Mouse (Mus musculus): ENCODE results near the gene Dlg2.

The Dlg2 gene

DNA sequence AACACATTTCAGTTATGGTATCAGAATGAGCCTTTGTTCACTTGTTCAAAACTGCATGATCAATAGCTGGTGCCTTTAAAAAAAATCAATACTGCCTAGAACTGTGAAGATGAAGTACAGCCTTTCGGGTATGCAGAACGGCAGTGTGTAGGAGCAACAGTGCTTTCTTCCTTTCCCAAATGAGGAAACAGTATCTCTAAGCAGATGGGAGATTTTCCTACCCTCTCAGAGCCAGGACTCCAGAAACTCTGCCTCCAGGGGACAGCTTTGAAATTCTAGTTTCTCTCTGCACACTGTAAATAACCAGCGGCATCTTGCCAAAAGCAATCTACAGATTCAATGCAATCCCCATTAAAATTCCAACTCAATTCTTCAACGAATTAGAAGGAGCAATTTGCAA lies 1801.2 kb downstream of the Dlg2 start:
- CTCF ChIA-PET, result no interaction called here

GRCm38 (mm10) chr7:92280925-92281324 lies 1804.5 kb downstream of the Dlg2 start:
- CTCF ChIA-PET, result no interaction called here

GRCm38 (mm10) chr7:92287058-92287457 lies 1810.6 kb downstream of the Dlg2 start:
- CTCF ChIA-PET, result no interaction called here

DNA sequence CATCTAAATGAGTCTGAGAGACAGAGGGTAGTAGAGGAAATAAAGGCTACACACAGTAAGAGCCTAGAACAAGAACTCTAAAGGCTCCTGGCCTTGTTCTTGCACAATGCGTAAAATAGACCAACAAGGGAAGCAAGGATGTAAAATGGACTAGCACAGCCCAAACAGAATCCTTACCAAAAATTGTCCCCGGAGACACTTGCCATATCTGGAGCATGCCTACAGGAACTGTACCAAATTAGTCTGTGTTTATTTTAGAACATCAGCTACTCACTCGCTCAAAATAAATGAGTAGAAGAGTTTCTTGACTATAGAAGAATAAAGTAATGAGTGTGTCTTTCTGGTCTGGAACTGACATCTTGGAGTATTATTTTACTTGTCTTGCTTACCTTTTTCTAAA lies 1812.3 kb downstream of the Dlg2 start:
- CTCF ChIA-PET, result no interaction called here

DNA sequence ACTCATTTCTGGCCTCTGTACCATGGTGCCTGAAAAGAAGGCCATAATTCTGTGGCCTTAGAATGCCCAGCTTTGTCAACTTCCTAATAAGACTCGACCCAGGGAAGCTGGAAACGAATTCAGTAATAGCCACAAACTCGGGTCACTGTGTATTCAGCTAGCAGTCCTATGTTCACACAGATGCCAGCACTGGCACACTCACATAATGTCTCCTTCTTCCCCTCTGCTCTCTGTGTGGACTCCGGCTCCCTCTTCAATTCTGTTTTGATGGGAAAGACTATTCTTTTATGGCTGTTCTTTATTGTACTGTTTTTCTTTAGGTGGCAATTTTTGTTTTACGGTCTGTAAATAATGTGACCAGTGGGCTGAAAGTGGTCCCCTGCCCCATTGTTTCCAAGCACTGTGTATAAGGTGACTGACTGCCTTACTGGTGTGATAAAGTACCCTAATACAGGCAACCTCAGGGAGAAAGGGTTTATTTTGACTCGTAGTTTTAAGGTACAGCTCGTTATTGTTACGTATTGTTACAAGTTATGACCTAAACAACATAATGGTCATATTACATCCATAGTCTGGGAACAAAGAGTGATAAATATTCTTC lies 1816.5 kb downstream of the Dlg2 start:
- CTCF ChIA-PET, result no interaction called here

- CTCF ChIA-PET, result no interaction called here
Measured at GRCm38 (mm10) chr7:92301046-92301445, 1824.6 kb downstream of the Dlg2 start.

DNA sequence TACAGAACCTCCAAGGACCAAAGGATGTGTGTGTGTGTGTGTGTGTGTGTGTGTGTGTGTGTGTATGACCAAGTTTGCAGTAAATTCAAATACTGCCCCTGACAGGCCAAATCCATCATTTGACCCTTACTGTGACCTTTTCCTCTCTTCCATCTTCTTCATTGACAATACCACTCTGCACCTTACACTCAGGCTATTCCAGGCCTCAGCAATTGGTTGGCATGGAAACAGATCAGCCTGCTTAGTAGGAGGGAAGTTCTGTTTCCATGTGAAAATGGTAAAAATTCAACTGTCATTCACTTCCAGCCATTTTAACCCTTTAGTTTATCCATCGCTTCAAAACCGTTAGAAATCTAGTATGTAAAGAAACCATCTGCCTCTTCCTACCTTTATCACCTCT lies 1831.2 kb downstream of the Dlg2 start:
- CTCF ChIA-PET, result no interaction called here

- CTCF ChIA-PET, result no interaction called here
Measured at GRCm38 (mm10) chr7:92308168-92308567, 1831.7 kb downstream of the Dlg2 start.

DNA sequence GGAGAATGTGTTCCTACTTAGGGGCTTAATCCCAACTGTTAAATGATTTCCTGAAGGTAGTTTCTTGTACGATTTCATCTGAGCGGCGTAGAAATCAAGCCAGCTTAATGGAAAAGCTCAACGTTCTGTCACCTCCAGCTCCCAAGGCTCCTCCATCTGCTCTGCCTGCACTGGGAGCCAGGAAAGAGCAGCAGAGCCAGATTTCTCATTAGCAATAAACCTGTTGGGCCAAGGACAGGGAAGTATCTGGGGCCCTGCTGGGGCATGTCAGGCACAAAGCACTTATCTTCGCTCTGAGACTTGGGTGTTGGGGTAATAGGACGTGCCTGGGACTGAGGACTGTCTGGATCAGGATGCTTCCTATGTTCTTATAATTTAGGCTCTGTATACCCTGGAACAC lies 1839.9 kb downstream of the Dlg2 start:
- CTCF ChIA-PET, result no interaction called here

DNA sequence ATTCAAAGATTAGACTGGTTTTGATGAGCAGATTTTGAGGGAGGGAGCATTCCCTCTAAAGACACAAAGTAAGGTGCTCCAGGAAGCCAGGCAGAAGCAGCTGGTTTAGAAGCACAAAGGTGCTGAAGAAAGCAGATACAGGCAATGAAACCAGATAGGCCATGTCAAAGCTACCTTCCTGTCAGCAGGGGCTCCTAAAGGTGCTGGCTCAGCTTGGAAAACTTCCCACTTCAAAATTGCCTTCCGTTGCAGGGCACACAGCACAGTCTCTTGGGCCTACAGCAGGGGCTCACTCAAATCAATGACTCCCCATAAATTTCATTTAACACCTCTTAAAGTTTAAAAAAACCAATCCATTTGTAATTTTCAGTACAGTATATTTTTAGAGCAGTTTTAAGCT lies 1843.0 kb downstream of the Dlg2 start:
- CTCF ChIA-PET, result no interaction called here

GRCm38 (mm10) chr7:92320181-92320580 lies 1843.7 kb downstream of the Dlg2 start:
- CTCF ChIA-PET, result no interaction called here

- CTCF ChIA-PET, result no interaction called here
Measured at GRCm38 (mm10) chr7:92321786-92322185, 1845.3 kb downstream of the Dlg2 start.

GRCm38 (mm10) chr7:92322342-92323069 lies 1846.0 kb downstream of the Dlg2 start:
- CTCF ChIA-PET, result no interaction called here

- CTCF ChIA-PET, result no interaction called here
Measured at GRCm38 (mm10) chr7:92323710-92324109, 1847.2 kb downstream of the Dlg2 start.

- CTCF ChIA-PET, result interaction anchor here (0.6 kb wide), 1 partner anchor 715 kb away, joined by 8 read pairs; no protein-coding TSS in a partner anchor
Measured at GRCm38 (mm10) chr7:92327343-92327896, 1850.9 kb downstream of the Dlg2 start.

DNA sequence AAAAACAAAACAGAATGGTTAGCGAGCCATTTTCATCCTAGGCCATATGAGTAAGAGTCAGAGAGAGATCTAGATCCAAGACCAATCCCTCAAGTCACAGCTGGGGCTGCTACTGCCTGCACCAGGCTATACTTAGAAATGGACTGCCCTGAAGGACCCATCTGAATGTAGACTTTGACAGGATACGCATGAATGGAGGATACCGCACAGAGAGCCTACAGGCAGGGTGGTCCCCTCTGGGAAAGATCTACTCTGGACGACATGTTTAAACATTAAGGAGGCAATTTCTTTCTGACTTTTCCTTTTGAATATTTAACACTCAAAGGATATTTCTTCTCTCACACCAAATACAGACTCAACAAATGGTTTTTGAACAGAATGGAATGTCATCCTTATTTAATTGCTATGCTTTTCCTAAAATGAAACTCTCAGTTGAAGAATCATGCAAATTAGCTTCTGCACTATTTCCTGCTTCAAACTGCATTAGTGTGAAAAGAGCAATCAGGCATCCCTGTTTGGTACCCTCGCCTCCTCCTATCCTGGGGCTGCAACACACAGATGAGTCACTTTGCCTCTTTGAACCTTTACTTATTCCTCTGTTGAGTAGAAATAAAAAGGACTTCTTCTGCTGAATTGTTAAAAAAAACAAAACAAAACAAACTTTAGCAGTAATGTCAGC lies 1856.9 kb downstream of the Dlg2 start:
- CTCF ChIA-PET, result no interaction called here

GRCm38 (mm10) chr7:92356542-92356941 lies 1880.1 kb downstream of the Dlg2 start:
- CTCF ChIA-PET, result no interaction called here

- CTCF ChIA-PET, result no interaction called here
Measured at GRCm38 (mm10) chr7:92363386-92363785, 1886.9 kb downstream of the Dlg2 start.

GRCm38 (mm10) chr7:92363800-92364199 lies 1887.3 kb downstream of the Dlg2 start:
- CTCF ChIA-PET, result no interaction called here

DNA sequence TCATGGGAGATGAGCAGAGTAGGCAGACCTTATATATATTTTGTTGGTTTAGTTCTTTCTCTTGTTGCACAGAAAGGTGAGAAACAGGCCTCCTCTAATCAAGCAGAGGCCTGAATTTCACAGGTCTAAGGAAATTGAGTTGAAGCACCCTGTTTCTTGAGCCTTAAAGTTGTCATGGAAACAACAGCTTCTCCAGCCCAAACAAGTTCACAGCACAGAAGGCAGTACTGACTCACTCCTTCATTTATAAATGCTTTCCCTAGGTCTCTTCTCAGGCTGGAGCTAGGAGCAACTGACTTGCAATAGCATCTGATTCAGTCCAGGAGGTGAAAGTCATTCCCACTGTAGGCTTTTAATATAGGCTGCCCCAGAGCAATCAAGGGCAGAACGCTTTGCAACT lies 1890.6 kb downstream of the Dlg2 start:
- CTCF ChIA-PET, result no interaction called here

DNA sequence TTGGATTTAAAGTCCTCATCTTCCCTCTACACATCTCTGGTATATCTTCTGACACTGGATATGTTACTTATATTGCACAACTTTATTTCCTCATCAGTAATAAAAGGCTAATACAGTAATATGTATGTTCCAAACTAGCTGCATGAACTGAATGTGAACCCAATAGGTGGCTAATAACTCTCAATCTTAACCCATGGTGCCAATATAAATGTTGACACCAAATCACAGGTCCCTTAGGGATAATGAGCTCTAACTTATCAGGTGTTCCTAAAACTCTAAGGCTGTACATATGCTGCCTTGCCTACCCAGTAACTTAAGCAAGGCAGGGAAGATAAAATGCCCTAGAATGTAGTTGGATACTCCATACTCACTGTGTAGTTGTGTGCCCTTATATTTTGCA lies 1894.0 kb downstream of the Dlg2 start:
- CTCF ChIA-PET, result no interaction called here

DNA sequence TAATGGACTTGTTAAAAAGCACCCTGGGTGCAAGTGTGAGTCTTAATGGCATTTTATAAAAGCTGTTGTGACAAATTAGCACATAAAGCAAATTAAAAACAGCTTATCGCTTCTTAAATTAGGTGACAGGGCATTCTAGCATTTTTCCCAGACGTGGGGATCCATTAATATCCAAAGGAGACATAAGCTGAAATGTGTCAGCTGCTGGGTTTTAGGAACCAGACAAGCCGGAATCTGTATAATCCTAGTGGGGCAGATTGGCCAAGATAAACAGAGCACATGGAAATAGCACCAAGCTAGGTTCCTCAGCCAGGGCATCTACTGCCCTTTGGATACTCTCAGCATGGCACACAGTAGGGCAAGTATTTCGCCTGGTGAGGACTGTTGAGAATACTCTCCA lies 1895.2 kb downstream of the Dlg2 start:
- CTCF ChIA-PET, result no interaction called here

DNA sequence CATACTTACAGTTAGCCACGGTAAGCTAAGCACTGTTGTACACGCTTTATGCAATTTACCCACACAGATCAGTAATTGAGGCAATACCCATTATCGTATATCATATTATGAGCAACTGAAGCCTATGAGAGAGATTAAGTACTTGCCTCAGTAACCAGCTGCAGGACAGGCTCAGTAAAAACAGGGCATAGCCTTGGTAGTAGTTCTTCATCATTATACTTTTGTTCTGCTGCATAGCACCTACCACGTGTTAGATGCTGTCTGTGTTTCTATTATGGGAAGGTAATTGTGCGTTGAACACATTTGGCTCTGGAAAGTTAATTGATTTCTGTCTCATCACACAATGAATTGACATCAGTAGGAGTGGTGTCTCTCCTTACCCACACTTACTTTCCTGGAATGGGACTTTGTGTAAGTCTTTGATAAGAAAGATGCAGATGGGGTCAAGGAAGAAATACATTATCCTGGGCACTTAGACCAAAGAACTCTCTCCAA lies 1897.4 kb downstream of the Dlg2 start:
- CTCF ChIA-PET, result no interaction called here

Data from spleen, embryonic (tissue).